Mouse (Mus musculus): ENCODE measurements at regions not wholly inside any gene's neighbourhood (a gene's known extent, or its start where the extent isn't known, plus 50 kb on each side); places are given as distances from the start of the nearest gene placed in this dataset.

DNA sequence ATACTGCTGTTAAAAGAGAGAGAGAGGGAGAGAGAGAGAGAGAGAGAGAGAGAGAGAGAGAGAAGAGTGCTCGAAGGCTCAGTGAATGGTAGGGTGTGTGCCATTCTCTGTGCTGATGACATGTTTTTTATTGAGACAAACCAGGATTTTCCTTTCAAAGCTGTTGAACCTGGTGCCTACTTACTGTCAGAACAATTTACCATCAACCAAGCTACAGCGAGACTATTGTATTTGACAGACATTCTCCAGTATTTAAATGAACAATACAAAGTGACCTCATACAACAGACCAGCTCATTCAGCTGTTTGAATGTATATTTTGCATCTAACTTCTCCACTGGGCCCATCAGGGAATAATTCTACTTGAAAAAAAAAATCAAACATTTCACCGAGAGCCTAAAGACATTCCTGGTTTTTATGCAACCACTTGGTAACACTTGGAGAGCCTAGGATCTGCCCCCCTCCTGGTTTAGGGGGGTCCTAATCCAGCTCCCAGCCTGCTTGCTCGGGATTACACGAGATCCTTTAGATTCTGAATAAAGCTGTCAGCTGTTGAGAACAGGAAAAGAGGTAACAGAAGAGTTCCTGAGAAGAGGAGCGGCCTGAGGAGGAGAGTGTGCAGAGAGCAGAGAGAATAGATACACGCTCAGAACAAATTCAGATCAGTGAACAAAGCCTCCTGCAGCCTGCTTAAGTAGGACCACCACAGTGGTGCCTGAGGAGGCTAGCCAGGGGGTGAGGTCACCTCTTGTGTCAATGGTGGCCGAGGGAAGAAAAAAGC is 117.3 kb downstream of the Anapc10 start:
- DNase-seq, result no peak

DNA sequence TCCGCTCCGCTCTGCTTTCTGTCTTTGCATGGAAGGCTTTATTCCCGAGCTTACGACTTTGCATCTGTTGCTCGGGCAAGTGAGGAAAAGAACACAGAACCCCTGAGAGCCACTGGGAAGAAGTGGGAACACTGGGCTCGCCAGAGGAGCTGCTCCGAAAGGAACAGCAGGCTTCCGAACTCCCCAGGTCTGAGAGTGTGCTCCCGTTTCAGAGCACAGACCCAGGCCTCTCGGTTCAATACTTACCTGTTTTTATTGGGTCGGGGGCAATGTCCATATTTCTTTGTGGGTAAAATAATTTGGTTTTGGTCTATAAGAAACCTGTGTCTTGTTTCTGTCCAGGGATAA is 117.9 kb downstream of the Anapc10 start:
- DNase-seq, result no peak

DNA sequence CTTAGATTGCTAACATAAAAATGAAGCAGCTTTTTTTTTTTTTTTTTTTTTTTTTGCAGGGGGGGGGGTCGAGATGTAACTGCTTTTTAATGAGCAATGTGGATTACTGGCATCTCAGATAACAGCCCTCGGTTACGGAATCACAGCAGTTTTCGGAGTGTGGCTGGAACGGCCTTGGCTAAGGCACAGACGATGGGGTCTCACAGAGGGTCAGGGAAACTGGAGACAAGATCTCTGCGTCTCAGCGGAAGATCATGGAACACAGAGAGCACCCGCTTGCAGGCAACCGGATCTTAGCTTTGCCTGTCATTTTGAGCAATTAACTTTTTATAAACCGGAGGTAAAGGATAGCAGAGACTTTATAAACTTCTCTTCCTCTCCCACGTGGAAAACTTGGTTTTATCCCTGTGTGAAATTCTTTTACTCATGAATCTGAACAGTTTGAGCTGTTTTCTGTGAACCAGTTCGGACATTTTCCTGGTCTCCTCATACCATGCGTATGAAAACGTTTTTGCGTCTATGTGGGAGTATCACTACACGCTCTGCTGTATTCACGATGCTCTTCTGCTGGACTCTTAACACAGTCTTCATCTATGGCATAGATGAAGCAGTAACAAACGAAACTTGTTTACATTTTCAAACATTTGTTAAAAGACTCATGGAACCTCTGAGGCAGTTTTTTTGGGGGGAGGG is 118.5 kb downstream of the Anapc10 start:
- DNase-seq, result no peak

GRCm38 (mm10) chr8:79838961-79839360 is 127.3 kb downstream of the Anapc10 start:
- DNase-seq, result no peak

DNA sequence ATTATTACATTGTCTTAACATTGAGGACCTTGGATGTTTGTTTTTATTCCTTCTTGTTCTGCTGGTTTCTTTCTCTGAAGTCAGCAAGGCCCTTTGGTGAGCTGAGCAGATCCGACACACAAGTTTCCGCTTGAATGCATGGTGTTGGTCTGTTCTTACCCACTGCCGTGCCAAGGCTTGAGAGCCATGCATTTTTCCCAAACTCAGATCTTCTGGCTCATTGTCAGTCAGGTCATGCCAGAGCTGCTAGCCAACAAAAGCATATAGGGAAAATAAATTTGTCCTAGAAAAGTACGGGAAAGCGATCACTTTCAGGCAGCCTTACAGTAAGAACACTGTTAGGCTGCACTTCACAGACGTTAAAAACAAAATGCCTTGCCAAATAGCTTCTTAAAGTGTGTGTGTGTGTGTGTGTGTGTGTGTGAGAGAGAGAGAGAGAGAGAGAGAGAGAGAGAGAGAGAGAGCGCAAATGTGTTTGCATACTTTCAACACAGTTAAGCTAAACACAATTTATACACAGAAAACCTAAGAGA is 138.4 kb downstream of the Anapc10 start:
- no peak for DNase-seq

- peak; percentile 1 for DNase-seq
Measured at GRCm38 (mm10) chr8:79850519-79850918, 138.9 kb downstream of the Anapc10 start.

- DNase-seq, result no peak
Measured at GRCm38 (mm10) chr8:79872416-79873077, 160.9 kb downstream of the Anapc10 start.

DNA sequence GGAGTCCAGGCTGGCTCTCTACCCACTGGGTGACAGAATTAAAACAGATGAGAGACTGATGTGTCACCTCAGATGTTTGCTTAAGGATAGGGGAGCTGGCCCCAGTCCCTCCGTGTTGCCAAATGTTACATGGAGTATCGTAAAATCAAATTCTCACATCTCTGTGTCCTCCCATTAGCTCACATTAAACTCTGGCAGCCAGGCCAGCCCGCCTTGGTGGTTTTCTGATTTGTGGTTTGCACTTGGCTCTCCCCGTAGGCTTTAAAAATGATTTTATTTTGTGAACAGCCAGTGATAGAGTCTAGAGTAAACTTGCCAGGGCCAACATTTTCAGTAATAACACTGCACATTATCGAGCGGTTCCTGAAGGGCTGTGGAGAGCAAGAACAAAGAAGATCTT is 149.8 kb downstream of the Hhip start:
- DNase-seq, result no peak
